Mouse (Mus musculus) liver, embryonic 13.5 days (tissue): ENCODE data around the gene Cidec. TPM values are rescaled to one million over a fixed set of nuclear protein-coding genes. Genes with fewer than 3 reads are reported as not detected.

Experiments used
- ATAC-seq: fragments of 200-750 bp; cut with Nextera tagmentation; 2 replicates; pipeline ENCODE4 v1.8.0; 2017; ENCODE audit warnings: low read depth, mild to moderate bottlenecking, moderate number of reproducible peaks, moderate library complexity
- DNase-seq: peaks from one replicate; pipeline ENCODE4 v3.0.0; 2022
- H3K27ac ChIP-seq: fragments of 300-500 bp; sonication (generic); 2 replicates; pipeline ENCODE4 v1.5.1; 2015; ENCODE audit warnings: moderate library complexity, mild to moderate bottlenecking, inconsistent platforms
- H3K27me3 ChIP-seq: fragments of 300-500 bp; sonication (generic); 2 replicates; pipeline ENCODE4 v1.6.1; 2015; ENCODE audit warnings: mild to moderate bottlenecking, inconsistent platforms
- H3K36me3 ChIP-seq: fragments of 300-500 bp; sonication (generic); 2 replicates; pipeline ENCODE4 v1.6.1; 2015; ENCODE audit warnings: mild to moderate bottlenecking, inconsistent platforms
- H3K4me1 ChIP-seq: fragments of 300-500 bp; sonication (generic); replicated peaks from 2 replicates; pipeline ENCODE4 v1.6.1; 2015; ENCODE audit warnings: inconsistent platforms
- H3K4me2 ChIP-seq: fragments of 300-500 bp; sonication (generic); 2 replicates; pipeline ENCODE4 v1.6.1; 2015; ENCODE audit warnings: inconsistent platforms, mild to moderate bottlenecking, moderate library complexity
- H3K4me3 ChIP-seq: fragments of 300-500 bp; sonication (generic); replicated peaks from 2 replicates; pipeline ENCODE4 v1.5.1; 2015; ENCODE audit warnings: mild to moderate bottlenecking, inconsistent platforms
- H3K9ac ChIP-seq: fragments of 300-500 bp; sonication (generic); 2 replicates; pipeline ENCODE4 v1.6.1; 2015; ENCODE audit warnings: mild to moderate bottlenecking, inconsistent platforms
- H3K9me3 ChIP-seq: fragments of 300-500 bp; sonication (generic); replicated peaks from 2 replicates; pipeline ENCODE4 v1.6.1; 2016; ENCODE audit warnings: inconsistent platforms
- WGBS: fragments of 180-500 bp; shearing (Covaris S2); methylation state at CpG from one replicate; pipeline ENCODE4 v1.1.7; 2015; ENCODE audit not compliant: insufficient replicate concordance; 5-methylcytosine and 5-hydroxymethylcytosine counted together
- polyA plus RNA-seq: library from polyadenylated mRNA; unstranded; fragments of >200 nt; fragmentation: Nextera tagmentation; extraction: Ambion mirVana; gene quantifications from 2 replicates; pipeline ENCODE4 v1.2.1, GENCODE M21; 2015

Gene Cidec
- 0.10 TPM in 1 of 2 replicates, not detected in the other for polyA plus RNA-seq

DNA sequence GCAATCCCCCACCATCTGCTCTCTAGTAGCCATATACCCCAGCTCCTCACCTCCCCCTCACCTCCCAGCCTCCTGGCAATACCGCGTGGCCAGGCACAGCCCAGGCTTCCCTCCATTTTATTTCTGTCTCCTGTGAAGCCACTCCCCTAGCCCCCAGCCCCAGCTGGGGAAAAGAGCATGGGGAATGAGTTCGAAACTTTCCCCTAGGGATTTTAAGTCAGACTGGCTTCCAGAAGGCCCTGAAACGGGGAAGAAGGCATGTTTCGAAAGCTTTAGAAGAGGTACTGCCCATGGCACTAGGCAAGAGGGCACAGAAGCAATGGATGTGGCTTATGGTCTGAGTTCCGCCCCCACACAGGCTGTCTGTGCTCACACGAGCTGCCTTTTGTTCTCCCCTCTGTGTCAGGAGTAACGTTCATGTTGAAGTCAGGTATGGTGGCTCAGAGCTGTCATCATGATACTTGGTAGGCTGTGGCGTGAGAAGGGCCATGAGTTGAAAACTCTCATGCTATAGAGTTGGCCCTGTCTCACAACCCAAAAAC lies at the start of gene Cidec:
TSS of gene Cidec (minus strand) at position 97 of the 542 bp plus-strand sequence.
- H3K4me2 ChIP-seq: no peak within 1 kb of the TSS
- no peak within 1 kb of the TSS for H3K4me3 ChIP-seq
- H3K9ac ChIP-seq: no peak within 1 kb of the TSS
- no peaks in the 10 kb centered on the region for H3K9me3 ChIP-seq
- no peak for ATAC-seq
- H3K4me1 ChIP-seq: no peaks in the 10 kb centered on the region
- no peak for DNase-seq
- H3K27me3 ChIP-seq: no peaks in the 10 kb centered on the region
- no peak within 1 kb of the TSS for H3K27ac ChIP-seq
- no peaks in the 10 kb centered on the region for H3K36me3 ChIP-seq
- WGBS: 70% methylated on average over 9 of the region's 9 CpGs

- Histone ChIP-seq H3K4me2 (peak overlapping the region; percentile 99), H3K27ac (peak overlapping the region; percentile 76), H3K36me3 (no peaks in the 10 kb centered on the region), H3K9ac (peak overlapping the region; percentile 79), H3K27me3 (peaks cover 37% of the 10 kb centered on the region), H3K4me3 (peak overlapping the region; percentile 73), H3K9me3 (no peaks in the 10 kb centered on the region), H3K4me1 (peaks cover 48% of the 10 kb centered on the region)
- WGBS: 14% methylated on average over 10 of the region's 10 CpGs
- DNase-seq (no peak), ATAC-seq (peak; percentile 10; the same call in 1 of the 2 replicates)
These were observed 48.2 kb upstream of the Cidec start for GRCm38 (mm10) chr6:113483729-113484128.

DNA sequence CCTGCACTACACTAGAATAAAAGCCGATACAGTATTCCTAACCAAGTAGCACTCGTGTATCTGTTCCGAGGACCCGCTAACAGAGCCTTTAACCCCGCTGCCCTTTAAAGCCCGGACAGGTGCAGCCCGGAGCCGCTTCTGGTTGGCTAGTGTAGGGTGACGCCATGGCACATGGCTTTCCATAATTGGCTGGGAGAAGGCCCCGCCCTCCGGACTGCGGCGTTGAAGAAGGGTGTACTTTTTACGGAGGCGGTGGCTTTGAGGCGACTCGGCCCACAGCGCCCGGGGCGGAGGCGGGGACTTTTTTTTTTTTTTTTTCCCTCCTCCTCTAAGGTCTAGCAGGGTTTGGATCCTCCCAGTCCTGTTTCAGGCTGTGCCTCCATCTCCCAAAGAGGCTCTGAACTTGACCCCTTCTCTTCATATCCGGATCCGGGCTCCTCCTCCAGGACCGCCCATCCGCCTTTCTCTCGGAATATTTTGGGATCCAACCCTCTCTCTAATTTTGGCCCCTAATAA lies 47.6 kb upstream of the Cidec start, which contains the start of gene Creld1:
TSS of gene Creld1 (plus strand) at position 198 of the 516 bp plus-strand sequence.
- peak; percentile 97 for ATAC-seq
- peak; percentile 94 for DNase-seq
- peak within 1 kb of the TSS; percentile 79 for H3K9ac ChIP-seq
- H3K36me3 ChIP-seq: no peaks in the 10 kb centered on the region
- peaks cover 48% of the 10 kb centered on the region for H3K4me1 ChIP-seq
- H3K4me3 ChIP-seq: peak within 1 kb of the TSS; percentile 73
- H3K9me3 ChIP-seq: no peaks in the 10 kb centered on the region
- under 1% methylated on average over 26 of the region's 26 CpGs for WGBS
- peak within 1 kb of the TSS; percentile 99 for H3K4me2 ChIP-seq
- H3K27ac ChIP-seq: peak within 1 kb of the TSS; percentile 76
- H3K27me3 ChIP-seq: peaks cover 43% of the 10 kb centered on the region

DNA sequence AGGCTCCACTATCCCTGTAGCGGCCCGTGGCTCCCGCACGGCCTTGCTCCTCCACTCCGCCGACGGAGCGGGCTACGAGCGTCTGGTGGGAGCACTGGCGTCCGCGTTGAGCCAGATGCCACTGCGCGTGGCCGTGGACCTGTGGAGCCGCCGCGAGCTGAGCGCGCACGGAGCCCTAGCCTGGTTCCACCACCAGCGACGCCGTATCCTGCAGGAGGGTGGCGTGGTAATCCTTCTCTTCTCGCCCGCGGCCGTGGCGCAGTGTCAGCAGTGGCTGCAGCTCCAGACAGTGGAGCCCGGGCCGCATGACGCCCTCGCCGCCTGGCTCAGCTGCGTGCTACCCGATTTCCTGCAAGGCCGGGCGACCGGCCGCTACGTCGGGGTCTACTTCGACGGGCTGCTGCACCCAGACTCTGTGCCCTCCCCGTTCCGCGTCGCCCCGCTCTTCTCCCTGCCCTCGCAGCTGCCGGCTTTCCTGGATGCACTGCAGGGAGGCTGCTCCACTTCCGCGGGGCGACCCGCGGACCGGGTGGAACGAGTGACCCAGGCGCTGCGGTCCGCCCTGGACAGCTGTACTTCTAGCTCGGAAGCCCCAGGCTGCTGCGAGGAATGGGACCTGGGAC lies 47.0 kb upstream of the Cidec start:
- DNase-seq: no peak
- H3K4me3 ChIP-seq: peak overlapping the region; percentile 73
- H3K36me3 ChIP-seq: no peaks in the 10 kb centered on the region
- peak; percentile 46 for ATAC-seq
- H3K27me3 ChIP-seq: peaks cover 43% of the 10 kb centered on the region
- H3K27ac ChIP-seq: peak overlapping the region; percentile 68
- H3K9ac ChIP-seq: peak overlapping the region; percentile 75
- H3K4me1 ChIP-seq: peaks cover 42% of the 10 kb centered on the region
- H3K9me3 ChIP-seq: no peaks in the 10 kb centered on the region
- WGBS: 2% methylated on average over 65 of the region's 65 CpGs
- peak overlapping the region; percentile 99 for H3K4me2 ChIP-seq

DNA sequence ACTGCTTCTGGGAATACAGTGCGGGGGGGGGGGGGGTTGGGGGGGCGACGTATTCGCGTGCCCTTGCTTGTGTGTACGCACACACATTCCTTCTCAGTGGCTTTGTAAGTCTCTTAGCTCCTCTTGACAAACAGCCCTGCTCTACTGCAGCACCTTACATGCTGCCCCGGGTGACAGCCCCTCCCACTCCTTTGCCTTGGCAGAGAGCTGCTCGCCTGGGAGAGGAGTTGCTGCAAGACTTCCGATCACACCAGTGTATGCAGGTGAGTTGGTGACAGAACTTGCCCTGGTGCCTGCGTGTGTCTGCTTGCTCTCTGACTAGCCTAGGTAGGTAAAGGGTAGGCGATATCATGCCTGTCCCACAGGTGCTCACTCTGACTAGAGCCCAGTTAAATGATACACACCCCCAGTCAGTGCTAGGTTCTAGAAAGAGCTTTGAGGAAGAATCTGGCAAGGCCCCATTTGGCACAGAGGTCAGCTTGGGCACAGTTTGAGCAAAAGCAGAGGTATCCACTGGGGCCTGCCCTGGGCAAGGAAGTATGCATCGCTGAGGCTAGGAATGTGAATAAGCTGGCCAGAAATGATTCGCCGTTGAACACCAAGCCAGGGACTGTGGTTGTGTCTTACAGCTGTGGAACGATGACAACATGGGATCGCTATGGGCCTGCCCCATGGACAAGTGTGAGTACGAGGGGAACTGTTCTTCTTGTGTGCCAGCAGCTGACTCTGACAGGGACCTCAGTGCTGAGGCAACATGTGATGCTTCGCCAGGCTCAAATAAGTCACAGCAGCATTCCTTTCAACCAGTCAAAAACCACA lies 45.2 kb upstream of the Cidec start:
- H3K27me3 ChIP-seq: peaks cover 57% of the 10 kb centered on the region

DNA sequence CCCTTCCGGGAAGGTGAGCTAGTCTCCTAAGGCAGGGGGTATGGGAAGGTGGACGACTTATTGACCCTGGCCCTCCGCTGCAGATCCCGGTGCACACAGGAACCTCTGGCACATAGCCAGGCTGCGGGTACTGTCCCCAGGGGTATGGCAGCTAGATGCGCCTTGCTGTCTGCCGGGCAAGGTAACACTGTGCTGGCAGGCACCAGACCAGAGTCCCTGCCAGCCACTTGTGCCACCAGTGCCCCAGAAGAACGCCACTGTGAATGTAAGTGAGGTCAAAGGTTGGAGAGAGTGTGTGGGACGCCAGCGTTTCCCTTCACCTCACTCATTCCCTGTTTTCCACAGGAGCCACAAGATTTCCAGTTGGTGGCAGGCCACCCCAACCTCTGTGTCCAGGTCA lies 43.3 kb upstream of the Cidec start:
- Histone ChIP-seq H3K27me3 (peaks cover 59% of the 10 kb centered on the region), H3K36me3 (no peaks in the 10 kb centered on the region), H3K4me2 (no peak overlapping the region), H3K9ac (no peak overlapping the region), H3K27ac (no peak overlapping the region), H3K4me3 (no peak overlapping the region), H3K9me3 (no peaks in the 10 kb centered on the region), H3K4me1 (peaks cover 19% of the 10 kb centered on the region)
- no peak for DNase-seq
- ATAC-seq: no peak
- WGBS: 73% methylated on average over 10 of the region's 10 CpGs

More for the DNA sequence above, 45.2 kb upstream of the Cidec start:
- Histone ChIP-seq H3K4me2 (no peak overlapping the region), H3K9ac (no peak overlapping the region), H3K9me3 (no peaks in the 10 kb centered on the region), H3K36me3 (no peaks in the 10 kb centered on the region), H3K4me1 (peaks cover 30% of the 10 kb centered on the region), H3K4me3 (no peak overlapping the region), H3K27ac (no peak overlapping the region)
- 68% methylated on average over 18 of the region's 18 CpGs for WGBS
- ATAC-seq (no peak), DNase-seq (no peak)

DNA sequence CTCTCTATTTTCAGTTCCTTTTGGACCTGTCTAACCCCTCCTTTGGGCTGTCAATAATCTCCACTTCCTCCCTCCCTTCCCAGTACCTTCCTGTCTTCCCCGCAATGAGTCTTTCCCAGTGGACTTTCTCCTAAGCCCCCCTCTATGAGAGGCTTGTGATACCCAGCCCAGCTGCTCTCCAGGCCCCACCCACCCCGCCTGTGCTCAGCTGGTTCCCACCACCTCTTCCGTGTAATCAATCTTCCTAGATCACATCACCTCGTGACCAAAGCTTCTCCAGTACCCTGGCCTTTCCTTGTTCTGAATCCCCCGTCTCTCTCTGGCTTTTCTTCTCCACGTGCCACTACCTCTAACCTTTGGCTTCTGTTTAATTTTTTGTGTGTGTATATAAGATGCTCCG lies 41.8 kb upstream of the Cidec start:
- WGBS: 33% methylated on average over 7 of the region's 7 CpGs
- no peak for ATAC-seq
- Histone ChIP-seq H3K27me3 (peaks cover 56% of the 10 kb centered on the region), H3K4me1 (peaks cover 8% of the 10 kb centered on the region), H3K9me3 (no peaks in the 10 kb centered on the region), H3K9ac (no peak overlapping the region), H3K36me3 (no peaks in the 10 kb centered on the region), H3K4me3 (no peak overlapping the region), H3K4me2 (no peak overlapping the region), H3K27ac (no peak overlapping the region)
- no peak for DNase-seq

- Histone ChIP-seq H3K27me3 (peaks cover 47% of the 10 kb centered on the region), H3K9me3 (no peaks in the 10 kb centered on the region), H3K9ac (no peak overlapping the region), H3K4me2 (no peak overlapping the region), H3K36me3 (no peaks in the 10 kb centered on the region), H3K27ac (no peak overlapping the region), H3K4me1 (peaks cover 26% of the 10 kb centered on the region), H3K4me3 (no peak overlapping the region)
- DNase-seq: no peak
- 62% methylated on average over 6 of the region's 6 CpGs for WGBS
- no peak for ATAC-seq
These were observed 38.2 kb upstream of the Cidec start for GRCm38 (mm10) chr6:113473715-113474114.

GRCm38 (mm10) chr6:113473246-113473645 lies 37.7 kb upstream of the Cidec start:
- ATAC-seq: no peak
- WGBS: 22% methylated on average over 2 of the region's 2 CpGs
- Histone ChIP-seq H3K27me3 (peaks cover 43% of the 10 kb centered on the region), H3K4me2 (no peak overlapping the region), H3K27ac (no peak overlapping the region), H3K9me3 (no peaks in the 10 kb centered on the region), H3K4me3 (no peak overlapping the region), H3K4me1 (peaks cover 28% of the 10 kb centered on the region), H3K36me3 (no peaks in the 10 kb centered on the region), H3K9ac (no peak overlapping the region)
- no peak for DNase-seq

GRCm38 (mm10) chr6:113472061-113472460 lies 36.5 kb upstream of the Cidec start:
- Histone ChIP-seq H3K27ac (no peak overlapping the region), H3K9ac (no peak overlapping the region), H3K27me3 (peaks cover 40% of the 10 kb centered on the region), H3K4me2 (0 out of 2 replicates have a peak overlapping the region, but pooled peaks have one; percentile 52), H3K9me3 (no peaks in the 10 kb centered on the region), H3K4me3 (no peak overlapping the region), H3K36me3 (no peaks in the 10 kb centered on the region), H3K4me1 (peaks cover 28% of the 10 kb centered on the region)
- WGBS: 60% methylated on average over 10 of the region's 10 CpGs
- DNase-seq (no peak), ATAC-seq (no peak)

DNA sequence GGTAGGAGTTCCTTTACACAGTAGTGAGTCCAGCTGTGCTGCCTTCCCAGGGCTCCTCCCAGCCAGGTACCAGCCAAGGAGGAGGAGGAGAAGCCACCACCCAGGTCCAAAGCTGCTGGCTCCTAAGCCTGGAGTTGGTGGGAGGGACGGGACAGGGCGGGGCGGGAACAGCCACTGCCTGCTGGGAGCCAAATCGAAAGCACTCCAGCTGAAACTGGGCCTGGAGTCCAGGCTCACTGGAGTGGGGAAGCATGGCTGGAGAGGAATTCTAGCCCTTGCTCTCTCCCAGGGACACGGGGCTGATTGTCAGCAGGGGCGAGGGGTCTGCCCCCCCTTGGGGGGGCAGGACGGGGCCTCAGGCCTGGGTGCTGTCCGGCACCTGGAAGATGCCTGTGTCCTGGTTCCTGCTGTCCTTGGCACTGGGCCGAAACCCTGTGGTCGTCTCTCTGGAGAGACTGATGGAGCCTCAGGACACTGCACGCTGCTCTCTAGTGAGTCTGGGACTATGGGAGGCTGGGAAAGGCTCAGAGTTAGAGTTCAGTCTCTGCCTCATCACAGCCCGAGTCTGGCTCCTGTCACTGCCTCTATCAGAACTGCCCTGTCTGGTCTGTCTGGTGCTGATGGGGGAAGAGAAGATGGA lies 35.9 kb upstream of the Cidec start, which contains the start of gene Il17rc:
TSS of gene Il17rc (plus strand) at position 131 of the 640 bp plus-strand sequence.
- Histone ChIP-seq H3K4me2 (peak within 1 kb of the TSS; percentile 52), H3K9ac (peak within 1 kb of the TSS; percentile 51), H3K36me3 (no peaks in the 10 kb centered on the region), H3K4me3 (peak within 1 kb of the TSS; percentile 36), H3K4me1 (peaks cover 28% of the 10 kb centered on the region), H3K9me3 (no peaks in the 10 kb centered on the region), H3K27ac (no peak within 1 kb of the TSS), H3K27me3 (peaks cover 34% of the 10 kb centered on the region)
- DNase-seq: no peak
- ATAC-seq: 0 out of 2 replicates have a peak, but pooled peaks have one; percentile 4
- WGBS: 42% methylated on average over 12 of the region's 12 CpGs
